Mouse (Mus musculus) cerebellum, adult (tissue): ENCODE results near the gene Clca1.
"Not testable (repeated sequence)": the region's sequence is repeated elsewhere in the genome, so short reads cannot be mapped to it uniquely, and the experiment has no call there.

Source experiments
- ATAC-seq: cut with Nextera tagmentation; 2 replicates; pipeline ENCODE4 v1.9.2; 2017; ENCODE audit warnings: mild to moderate bottlenecking, moderate library complexity, mixed read lengths; ENCODE audit not compliant: insufficient number of reproducible peaks, low FRiP score, low TSS enrichment

The Clca1 gene

GRCm38 (mm10) chr3:145032676-145033075, at the start of gene Clca1:
Gene Clca1, minus strand, starts transcription at chr3:145032776.
- no peak for ATAC-seq

DNA sequence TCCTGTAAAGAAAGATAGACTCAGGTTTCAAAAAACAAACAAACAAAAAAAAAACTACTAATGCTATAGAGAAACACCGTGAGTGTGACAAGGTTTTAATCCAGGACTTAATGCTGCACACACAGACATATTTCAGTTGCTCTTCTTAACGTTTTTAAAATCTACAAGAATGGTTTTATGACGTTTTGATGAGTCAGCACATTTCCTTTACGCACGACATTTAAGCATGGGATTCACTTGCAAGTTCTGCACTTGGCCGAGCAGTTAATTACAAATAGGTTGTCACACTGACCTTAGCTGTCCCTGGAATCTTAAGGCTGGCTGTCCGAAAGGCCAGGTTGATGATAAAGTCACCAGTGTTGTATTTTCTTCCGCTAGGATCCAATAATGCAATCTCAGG, 48.3 kb upstream of the Clca1 start:
- no peak for ATAC-seq

GRCm38 (mm10) chr3:145078405-145078804, 45.8 kb upstream of the Clca1 start:
- no peak for ATAC-seq

DNA sequence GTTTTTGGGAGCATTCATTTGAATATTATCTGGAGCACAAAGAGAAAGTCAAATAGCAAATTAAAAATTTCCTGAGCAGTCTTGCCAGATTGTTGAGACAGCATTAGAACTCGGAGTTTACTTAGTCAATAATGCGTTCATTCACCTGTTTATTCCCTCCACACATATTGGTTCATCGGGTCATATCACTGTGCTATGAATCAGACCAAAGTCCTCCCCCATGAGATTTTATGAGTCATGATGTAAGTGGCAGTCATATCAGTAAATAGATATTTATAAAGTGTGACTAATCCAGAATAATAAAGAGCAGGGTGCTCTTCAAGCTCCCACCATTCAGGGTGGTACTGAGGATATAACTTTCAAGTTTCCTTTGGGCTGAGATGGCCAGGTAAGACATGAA, 39.8 kb upstream of the Clca1 start:
- no peak for ATAC-seq

DNA sequence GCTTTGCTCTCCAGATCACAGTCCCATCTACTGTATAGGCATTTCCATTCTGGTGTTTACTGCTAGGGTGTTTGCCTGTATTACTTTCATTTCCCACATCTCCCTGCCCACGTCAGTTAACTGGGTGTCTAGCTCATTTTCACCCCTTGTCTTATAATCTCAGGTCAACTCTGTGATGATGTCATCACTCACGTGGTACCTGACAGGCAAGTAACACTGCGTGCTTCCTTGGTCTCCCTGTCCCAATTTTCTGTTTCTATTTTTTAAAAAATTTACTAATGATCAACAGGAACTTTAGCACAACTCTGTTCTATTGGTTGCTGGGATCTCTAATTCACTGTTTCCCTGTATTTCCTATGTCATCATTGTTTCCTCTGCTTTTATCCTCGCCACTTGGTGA, 36.4 kb upstream of the Clca1 start:
- ATAC-seq, result no peak

- ATAC-seq, result not testable (repeated sequence)
These were observed 22.6 kb upstream of the Clca1 start for GRCm38 (mm10) chr3:145055138-145055537.

DNA sequence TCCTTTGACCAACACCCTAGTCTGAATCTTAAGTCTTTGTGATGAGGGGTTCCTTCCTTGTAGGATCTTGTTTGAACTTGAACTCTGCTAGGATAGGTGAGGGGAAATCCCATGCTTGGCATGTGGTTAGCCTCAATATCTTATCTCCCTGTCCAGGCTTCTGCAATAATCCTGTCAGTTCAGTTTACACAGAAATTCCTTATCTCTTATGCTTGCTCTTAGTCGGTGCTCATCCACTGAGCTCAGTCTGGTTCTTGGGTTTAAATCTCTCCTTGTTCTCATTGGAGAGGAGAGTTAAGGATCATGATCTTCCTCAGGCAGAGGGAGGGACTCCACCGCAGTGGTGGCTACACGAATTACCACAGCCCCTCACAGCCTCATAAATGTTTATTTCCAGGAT, 17.2 kb upstream of the Clca1 start:
- ATAC-seq, result no peak

GRCm38 (mm10) chr3:145038813-145039212, 6.2 kb upstream of the Clca1 start:
- ATAC-seq, result no peak

DNA sequence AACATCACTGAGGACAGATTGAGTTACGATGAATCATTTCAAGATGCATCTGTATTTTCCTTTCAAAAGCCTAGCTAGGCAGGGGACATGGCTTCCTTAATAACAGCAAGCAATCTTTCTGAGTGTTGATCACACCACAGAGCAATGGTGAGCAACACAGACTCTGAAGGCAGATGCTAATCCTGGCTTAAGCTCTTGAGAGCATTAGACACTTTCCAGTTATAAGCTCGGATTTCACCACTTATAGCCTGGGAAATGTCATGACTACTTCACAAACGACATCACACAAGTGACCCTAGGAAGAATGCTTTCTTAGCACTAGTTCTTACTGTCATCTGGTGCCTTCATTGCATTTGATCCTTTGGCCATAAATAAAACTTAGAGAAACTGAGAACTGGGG, 4.5 kb downstream of the Clca1 start:
- ATAC-seq, result no peak

DNA sequence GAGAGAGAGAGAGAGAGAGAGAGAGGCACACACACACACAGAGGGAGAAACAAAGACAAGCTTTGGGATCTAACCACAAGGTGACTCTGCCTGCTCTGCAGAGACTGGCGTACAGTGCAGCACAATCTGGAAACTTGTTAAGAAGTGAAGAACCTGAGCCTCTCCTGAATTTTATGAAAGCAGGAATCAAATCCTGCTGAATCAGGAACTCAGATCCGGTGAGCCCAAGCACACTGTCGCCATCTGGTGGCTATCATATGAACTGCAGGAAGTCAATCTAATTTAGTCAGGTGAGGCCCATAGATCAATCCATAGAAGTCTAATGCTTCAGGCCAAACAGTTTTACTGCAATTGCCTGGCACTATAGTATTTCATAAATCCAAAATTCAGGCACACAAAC, 5.8 kb downstream of the Clca1 start:
- ATAC-seq, result no peak

DNA sequence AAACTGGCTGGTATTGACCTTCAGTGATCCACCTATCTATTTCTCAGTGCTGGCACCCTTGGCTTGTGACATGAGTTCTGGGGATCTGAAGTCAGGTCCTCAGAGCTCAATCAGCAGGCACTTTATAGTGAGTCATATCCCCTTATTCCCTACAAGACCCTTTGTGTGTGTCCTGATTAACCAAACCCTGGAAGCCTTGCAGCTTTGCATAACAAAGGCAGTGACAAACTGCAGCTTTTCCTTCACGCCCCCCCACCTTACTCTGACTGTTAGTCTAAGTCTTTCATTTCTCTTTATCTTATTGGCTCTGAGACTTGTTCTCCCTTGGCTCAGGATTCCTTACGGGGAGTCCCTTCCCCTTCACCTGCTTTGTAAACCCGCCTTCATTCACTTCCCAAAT, 14.8 kb downstream of the Clca1 start:
- ATAC-seq, result no peak

GRCm38 (mm10) chr3:145004422-145004821, 28.2 kb downstream of the Clca1 start:
- ATAC-seq, result no peak

DNA sequence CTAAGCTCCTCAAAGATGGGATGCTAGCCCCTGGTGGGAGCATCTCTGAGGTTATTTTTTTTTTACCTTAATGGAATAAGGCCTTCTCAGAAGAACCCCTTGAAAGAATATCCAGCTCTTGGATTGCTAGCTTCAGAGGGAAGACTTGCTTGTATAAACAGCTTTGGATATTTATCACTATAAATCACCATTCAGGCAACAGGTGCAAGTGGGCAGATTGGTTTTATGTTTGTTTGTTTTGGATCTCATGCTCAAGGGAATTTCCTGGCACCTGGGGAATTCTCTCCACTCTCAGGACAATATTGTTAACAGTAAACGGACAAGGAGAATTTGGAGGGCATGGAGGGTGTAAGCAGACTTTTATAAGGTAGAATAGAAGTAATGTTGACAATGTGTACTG, 31.7 kb downstream of the Clca1 start:
- ATAC-seq, result no peak

- no peak for ATAC-seq
These were observed 39.5 kb downstream of the Clca1 start for GRCm38 (mm10) chr3:144993055-144993454.

DNA sequence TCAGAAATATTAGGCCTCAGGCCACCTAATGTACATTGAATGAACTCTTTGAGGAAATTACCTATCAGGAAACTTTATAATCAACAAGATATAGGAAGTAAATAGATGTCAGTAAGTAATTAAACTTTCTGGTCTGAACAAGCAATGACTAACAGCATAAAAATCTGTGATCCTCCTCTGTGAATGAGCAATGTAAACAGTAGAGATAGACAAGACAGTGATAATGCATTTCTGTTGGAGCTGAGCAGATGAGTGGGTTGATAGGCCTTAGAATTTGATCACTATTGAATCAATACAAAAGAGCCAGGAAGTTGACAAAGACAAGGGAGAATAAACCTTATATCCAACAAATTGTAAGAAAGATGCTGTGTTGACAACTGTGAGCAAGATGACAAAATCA, 40.0 kb downstream of the Clca1 start:
- no peak for ATAC-seq

DNA sequence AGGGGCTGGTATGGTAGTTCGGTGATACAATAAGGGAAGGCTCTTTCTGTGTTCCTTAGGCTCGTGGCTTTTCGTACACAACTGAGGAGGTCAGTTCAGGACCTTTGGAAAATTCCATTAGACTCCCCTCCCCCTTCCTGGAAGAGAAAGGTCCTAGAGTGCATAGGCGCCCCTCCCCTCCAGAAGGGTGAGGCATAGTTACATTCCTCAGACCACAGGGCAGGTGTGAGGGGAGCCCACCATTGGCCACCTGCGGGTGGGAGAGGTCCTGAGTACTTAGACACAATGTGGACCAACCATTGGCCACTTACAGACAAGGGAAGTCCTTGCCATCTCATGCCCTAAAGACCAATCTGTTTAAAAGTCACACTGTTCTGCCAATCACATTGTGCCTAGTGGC, 46.7 kb downstream of the Clca1 start:
- ATAC-seq, result no peak

GRCm38 (mm10) chr3:144980551-144980950, 52.0 kb downstream of the Clca1 start:
- no peak for ATAC-seq

GRCm38 (mm10) chr3:144977631-144978030, 54.9 kb downstream of the Clca1 start:
- no peak for ATAC-seq

DNA sequence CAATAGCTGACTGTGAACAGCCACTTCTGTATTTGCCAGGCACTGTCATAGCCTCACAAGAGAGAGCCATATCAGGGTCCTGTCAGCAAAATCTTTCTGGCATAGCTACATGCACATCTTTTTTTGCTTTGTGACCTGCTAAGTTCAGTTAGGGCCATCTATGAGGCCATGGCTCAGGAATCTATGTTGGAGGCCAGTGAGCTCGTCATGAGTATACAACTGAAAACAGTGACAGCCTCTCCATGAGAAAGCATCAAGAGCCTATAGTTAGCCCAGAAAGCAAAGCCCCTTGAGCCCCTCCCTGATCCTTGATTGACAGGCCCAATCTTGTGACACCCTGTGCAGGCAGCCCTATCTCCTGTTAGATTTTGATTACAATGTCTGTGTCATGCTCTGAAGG, 56.5 kb downstream of the Clca1 start:
- ATAC-seq, result no peak

GRCm38 (mm10) chr3:144974945-144975344, 57.6 kb downstream of the Clca1 start, which contains the start of gene Clca4a:
Gene Clca4a, minus strand, starts transcription at chr3:144975045.
- ATAC-seq, result no peak

DNA sequence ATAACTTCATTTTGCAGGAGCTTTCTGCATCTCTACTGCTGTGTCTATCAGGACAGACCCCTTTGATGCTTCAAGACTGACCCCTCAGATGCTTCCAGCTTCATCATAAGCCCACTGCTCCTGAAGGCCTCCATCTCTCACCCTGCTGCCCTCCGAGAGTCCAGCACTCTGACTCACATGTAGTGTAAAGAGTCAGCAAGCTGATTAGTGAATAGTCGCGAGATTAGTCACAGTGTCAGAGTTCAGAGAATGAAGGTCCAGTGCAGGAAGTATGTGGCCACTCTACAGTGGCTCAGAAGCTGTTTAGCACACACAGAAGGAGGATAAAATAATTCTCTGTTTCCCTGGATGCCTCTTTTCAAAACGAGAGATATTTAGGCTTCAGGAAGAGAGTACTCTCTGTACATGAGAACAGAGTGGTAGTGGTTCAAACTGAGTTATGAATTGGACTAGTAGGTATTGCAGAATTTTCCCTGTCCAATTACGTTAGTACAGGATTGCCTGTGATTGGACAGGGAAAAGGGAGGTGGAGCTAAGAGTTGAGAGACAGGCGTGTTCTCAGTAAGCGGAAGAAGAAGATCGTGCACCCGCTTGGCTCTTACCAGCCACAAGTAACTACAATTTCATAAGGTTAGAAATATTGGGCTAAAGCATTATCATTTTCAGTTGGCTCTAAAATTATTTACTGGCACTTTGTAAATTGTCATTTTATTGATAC, 60.9 kb downstream of the Clca1 start:
- ATAC-seq, result no peak

DNA sequence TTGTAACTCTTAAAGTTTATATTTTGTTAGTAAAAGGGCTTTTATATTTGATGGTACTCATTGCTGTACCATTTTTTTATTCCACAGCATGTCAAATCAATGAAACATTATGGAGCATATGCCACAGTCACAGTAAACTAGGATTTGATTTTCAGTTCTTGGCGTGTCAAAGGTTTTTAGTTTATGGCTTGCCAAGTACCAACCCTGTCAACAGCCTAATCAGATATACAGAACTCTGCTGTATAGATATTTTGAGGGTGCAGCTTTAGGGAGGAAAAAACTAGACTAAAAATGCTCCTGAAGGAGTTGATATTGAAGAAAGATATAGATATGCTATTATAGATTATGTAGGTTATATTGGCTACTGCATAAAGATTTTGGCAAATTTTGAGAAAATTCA, 62.8 kb downstream of the Clca1 start:
- no peak for ATAC-seq

GRCm38 (mm10) chr3:144966074-144966473, 66.5 kb downstream of the Clca1 start:
- no peak for ATAC-seq
